Mouse (Mus musculus) kidney, adult 11 months (tissue): ENCODE results near the gene Tspan8.
"Not testable (repeated sequence)": the region's sequence is repeated elsewhere in the genome, so short reads cannot be mapped to it uniquely, and the experiment has no call there.

Source experiments
- DNase-seq: peaks from one replicate; pipeline ENCODE4 v3.0.0; 2022

The Tspan8 gene

DNA sequence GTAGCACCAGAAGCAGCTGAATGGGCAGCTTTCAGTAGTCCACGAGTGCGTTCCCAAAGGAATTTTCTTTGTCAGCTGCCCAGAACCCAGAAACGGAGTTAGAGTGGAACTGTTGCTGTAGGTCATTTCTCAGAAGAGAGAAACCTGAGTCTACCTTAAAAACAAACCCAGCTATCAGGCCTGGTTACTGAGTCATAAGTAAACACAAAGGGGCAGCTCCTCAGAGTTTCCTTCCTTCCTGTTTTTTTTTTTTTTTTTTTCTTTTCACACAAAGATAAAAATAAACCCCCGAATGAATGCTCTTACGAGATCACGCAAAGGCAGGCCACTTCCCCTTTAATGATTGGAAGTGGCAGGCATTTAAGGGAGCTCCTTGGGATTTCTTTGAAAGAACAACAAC, at the start of gene Tspan8:
Gene Tspan8, plus strand, starts transcription at position 322 of the 400 bp plus-strand sequence.
- no peak for DNase-seq

DNA sequence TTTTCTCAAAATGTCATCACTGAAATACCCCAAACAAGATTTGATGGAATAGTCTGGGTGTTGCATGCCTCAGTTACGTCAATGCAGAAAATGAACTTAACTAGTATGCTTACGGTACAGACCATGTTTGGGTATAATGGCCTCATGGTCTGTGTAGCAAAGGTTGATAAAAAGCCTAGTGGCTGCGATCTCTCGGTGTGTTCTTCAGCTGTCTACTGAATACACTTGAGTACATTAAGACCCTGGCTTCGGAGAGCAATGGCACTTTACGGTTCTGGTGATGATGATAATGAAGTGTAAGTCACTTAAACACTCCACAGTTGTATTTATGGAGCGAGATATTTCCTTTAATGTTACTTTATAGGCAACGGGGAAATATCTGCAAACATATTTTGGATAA, 46.6 kb upstream of the Tspan8 start:
- DNase-seq: no peak

DNA sequence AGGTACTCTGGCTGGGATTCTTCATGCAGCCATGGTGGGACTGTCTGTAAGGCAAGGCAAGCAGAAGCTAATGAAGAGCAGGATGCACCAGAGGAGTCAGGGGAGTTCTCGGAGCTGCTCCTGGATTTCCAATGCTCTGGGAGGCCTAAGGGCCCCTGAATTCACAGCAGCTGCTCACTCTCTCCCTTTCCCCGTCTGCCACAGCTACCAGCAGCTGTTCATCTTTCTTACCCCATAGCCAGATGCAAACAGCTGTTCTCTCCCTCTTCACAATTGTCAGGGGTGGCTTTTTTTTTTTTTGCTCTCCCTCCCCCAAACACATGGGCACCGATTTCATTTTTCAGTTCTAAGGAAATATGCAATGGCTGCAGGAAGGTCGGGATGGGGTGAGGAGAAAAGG, 42.2 kb upstream of the Tspan8 start:
- DNase-seq: no peak

GRCm38 (mm10) chr10:115775945-115776905, 40.4 kb upstream of the Tspan8 start:
- DNase-seq: no peak

- DNase-seq: peak; percentile 13
Observed at GRCm38 (mm10) chr10:115777366-115777765, 39.3 kb upstream of the Tspan8 start.

GRCm38 (mm10) chr10:115778624-115779023, 38.0 kb upstream of the Tspan8 start:
- peak; percentile 13 for DNase-seq

DNA sequence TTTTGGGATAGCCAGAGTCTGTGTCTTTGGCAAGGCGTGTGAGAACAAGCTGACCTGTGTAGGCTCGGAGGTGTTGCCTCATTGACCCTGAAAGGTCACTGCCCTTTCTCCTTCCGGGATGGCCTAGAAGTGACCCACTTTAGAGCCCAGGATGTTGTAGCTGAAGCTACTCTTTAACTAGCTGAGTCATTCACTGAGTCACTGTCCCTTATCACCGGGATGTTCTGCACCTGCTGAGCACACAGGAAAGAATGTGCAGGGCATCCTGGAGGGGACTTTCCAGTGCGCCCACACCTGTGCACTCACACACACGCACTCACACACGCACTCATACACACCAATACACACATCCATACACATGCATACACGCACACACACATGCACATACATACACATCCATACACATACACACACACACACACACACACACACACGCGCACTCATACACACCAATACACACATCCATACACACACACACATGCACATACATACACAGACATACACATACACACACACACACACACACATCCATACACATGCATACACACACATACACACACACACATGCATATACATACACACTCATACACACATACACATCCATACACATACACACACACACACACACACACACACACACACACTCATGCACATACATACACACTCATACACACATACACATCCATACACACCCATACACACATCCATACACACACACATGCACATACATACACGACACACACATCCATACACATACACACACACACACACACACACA, 36.2 kb upstream of the Tspan8 start:
- DNase-seq: peak; percentile 58

- no peak for DNase-seq
Observed at GRCm38 (mm10) chr10:115783232-115783631, 33.4 kb upstream of the Tspan8 start.

DNA sequence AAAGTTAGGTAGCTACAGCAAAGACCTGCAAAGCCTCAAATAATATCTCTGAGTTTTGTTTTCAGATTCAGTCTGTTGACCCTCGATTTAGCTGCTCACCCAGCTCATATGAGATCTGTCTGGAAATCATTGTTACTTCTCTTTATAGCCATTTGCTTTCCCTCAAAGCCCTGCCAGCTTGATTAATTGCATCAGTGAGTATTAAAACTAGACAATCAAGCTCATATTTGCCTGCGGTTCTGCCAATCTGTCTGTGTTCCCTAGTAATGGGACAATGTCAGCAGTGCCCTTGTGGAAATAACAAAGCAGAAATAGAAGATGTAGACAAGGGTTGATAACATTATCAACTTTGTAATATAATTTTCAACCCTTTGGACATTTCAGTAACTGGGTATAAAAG, 25.8 kb upstream of the Tspan8 start:
- DNase-seq: no peak

DNA sequence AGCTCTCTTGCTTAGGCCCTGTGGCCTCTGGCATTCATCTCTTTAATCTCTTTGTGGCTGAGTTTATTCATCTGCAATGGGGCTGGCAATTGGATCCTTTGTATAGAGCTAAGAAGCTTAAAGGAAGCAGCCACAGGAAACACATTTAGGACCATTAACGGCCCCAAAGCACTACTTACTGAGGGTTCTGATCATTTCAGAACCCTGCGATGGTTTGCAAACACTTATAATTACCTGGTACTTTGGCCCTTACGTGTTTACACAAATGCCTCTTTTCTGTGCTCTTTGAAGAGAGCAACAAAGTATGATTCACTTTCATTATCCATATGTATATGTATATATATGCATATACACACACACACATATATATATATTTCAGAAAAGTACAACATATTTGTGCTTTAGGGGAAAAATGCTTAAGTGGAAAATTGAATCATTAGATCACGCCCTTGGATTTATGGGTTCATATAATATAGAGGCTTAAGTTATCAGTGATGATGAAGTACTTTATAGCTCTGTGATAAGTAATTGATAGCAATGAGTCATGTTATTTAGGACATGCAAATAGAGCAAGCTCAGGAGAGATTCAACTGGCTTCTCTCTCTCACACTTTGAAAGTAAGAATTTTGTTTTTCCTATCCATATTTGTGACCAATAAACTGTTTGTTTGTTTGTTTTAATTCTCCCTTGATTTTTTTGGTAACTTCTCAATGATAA, 20.4 kb upstream of the Tspan8 start:
- no peak for DNase-seq

- no peak for DNase-seq
Observed at GRCm38 (mm10) chr10:115801464-115801863, 15.2 kb upstream of the Tspan8 start.

- DNase-seq: not testable (repeated sequence)
Observed at GRCm38 (mm10) chr10:115803013-115803412, 13.6 kb upstream of the Tspan8 start.

DNA sequence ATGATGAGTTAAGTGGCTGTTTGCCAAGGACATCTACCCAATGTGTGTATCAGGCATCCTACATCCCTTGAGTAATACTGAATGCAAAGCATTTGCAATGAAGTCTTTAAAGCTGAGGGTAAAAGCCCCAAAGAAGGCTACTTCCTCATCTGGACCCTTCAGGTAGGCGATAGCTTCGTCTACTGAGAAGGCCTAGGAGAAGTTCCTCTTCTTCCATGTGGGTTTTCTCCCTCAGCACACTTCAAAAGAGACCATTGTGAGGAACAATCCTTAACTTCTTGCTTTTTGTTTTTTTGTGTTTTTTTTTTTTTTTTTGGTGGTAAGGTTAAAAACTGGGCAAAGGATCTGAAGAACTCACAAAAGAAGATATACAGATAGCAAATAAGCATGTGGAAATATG, 12.9 kb upstream of the Tspan8 start:
- no peak for DNase-seq

DNA sequence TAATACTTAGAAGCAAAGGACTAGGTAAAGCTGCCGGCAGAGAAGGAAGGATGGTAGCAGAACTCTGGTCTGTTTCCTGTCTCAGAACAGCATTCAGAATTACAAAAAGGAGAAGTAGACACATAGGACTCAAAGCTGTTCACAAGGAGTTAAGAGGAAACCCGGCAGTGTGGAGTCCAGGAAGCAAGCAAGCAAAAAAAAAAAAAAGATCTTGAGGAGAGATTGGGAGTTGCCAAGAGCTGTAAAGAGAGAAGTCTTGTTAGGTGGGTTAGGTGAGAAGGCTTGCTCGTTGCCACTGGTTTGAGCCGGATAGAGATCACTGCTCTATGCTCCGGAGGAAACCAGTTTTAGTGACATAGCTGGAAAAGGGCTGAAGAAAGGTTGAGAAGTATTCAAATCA, 10.6 kb upstream of the Tspan8 start:
- no peak for DNase-seq

DNA sequence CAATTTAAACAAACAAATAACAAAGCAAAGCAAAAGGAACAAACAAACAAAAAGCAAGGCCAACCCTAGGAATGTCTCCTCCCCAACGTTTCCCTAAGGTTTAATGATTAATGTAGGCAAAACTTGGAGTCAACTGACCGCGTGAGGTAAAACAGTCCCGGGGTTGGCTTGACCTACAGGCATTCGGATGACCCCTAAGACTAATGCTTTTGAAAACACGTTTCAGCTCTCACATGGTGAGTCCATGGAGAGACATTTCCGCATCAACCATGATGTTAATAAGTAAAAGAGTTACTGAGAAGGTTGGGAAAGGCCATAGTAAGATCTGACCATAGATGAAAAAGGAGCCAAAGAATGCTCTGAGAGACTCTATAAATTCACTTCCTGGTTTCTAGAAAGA, 7.5 kb upstream of the Tspan8 start:
- peak; percentile 88 for DNase-seq

- no peak for DNase-seq
Observed at GRCm38 (mm10) chr10:115811519-115811918, 5.1 kb upstream of the Tspan8 start.

GRCm38 (mm10) chr10:115814878-115815277, 1.8 kb upstream of the Tspan8 start:
- no peak for DNase-seq

- DNase-seq: peak; percentile 36
Observed at GRCm38 (mm10) chr10:115817056-115817724, 558 bp downstream of the Tspan8 start.

DNA sequence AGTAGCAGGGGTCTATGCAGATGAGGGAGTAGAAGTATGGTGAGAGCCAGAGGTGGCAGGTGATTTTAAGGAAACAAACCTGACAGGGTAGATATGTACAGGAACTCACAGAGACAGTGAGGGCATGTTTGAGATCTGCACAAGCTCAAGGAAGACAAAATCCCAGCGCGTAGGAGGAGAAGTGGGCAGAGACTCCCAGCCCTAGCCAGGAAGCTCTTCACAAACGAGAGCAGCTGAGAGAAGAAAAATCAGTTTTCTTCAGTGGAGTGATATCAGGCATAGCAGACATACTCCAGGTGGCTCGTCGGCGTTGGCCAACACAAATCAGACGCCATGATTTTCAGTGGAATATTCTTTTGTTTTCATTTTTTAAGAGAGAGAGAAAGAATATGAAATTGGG, 8.7 kb downstream of the Tspan8 start:
- no peak for DNase-seq

- no peak for DNase-seq
Observed at GRCm38 (mm10) chr10:115828872-115829271, 12.2 kb downstream of the Tspan8 start.

GRCm38 (mm10) chr10:115829696-115830095, 13.1 kb downstream of the Tspan8 start:
- no peak for DNase-seq

GRCm38 (mm10) chr10:115830726-115831125, 14.1 kb downstream of the Tspan8 start:
- no peak for DNase-seq

DNA sequence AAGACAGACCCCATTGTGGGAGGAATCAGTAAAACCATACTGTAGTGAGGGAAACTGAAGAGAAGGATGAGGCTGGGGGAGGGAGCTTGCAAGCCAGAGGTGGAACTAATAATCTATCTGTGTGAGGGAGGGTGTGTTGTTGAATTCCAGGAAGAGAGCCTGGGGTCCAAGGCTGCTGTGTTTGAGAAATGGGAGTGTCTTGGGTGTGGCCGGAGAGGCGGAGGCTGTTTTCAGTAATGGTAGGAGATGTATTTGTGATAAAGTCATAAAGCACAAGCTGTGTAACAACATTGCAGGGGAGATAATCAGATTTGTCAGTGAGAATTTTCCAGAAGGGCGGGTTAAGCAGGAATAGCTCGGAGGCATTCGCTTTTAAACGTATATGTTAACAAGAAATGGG, 17.4 kb downstream of the Tspan8 start:
- DNase-seq: no peak
